Mouse (Mus musculus) small intestine, adult 2 months (tissue): Measurements from ENCODE around the gene Gm4869.

Experiments
- CTCF ChIP-seq: fragments of 200-500 bp; IDR thresholded peaks from 2 replicates; pipeline ENCODE4 v1.5.1; 2012; ENCODE audit warnings: low read depth, mild to moderate bottlenecking, control low read depth, inconsistent platforms, low read length, moderate library complexity, mixed read lengths; ENCODE audit not compliant: insufficient replicate concordance, insufficient read length; ENCODE audit errors: extremely low read depth
- POLR2A ChIP-seq: fragments of 200-500 bp; IDR thresholded peaks from 2 replicates; pipeline ENCODE4 v1.6.1; 2012; ENCODE audit warnings: low read depth, mild to moderate bottlenecking, control low read depth, inconsistent platforms, low read length, moderate library complexity

GRCm38 (mm10) chr5:140396166-140396940 is 49.1 kb upstream of the Gm4869 start:
- peak; percentile 25; the same call in 1 of the 2 replicates for TF ChIP-seq CTCF
- TF ChIP-seq POLR2A: no peak
